Mouse (Mus musculus): Measurements from ENCODE around the gene Gm45808. TPM values are rescaled to one million over a fixed set of nuclear protein-coding genes. Genes with fewer than 3 reads are reported as not detected.
"Not testable (repeated sequence)": the region's sequence is repeated elsewhere in the genome, so short reads cannot be mapped to it uniquely, and the experiment has no call there.

The Gm45808 gene
- polyA plus RNA-seq, 1 experiment from 2014 or later = not detected

- no peaks in the 10 kb centered on the region for H3K27me3 ChIP-seq (ENCODE audit: control insufficient read depth, insufficient read depth, low read length)
- TF ChIP-seq EP300 (optimal IDR thresholded peaks at IDR 0.05) (no peak), CTCF (IDR thresholded peaks at IDR 0.05; ENCODE audit: low read depth) (no peak)
- no peaks in the 10 kb centered on the region for H3K4me1 ChIP-seq (replicated peaks; ENCODE audit: control insufficient read depth, insufficient read depth)
- H3K27ac ChIP-seq (replicated peaks) = no peak overlapping the region
- H3K4me2 ChIP-seq (replicated peaks; ENCODE audit: low read depth) = no peak overlapping the region
- no peak overlapping the region for H3K9ac ChIP-seq (ENCODE audit: low read length)
- WGBS = 75% methylated on average over 7 of the region's 7 CpGs
- H3K9me3 ChIP-seq (ENCODE audit: control insufficient read depth, low read length) = no peaks in the 10 kb centered on the region
- DNase-seq (ENCODE audit: low spot score) = no peak
- no peak overlapping the region for H3K4me3 ChIP-seq (ENCODE audit: low read depth, low read length)
- ATAC-seq (ENCODE audit: low FRiP score, low TSS enrichment) = no peak
- H3K36me3 ChIP-seq (ENCODE audit: control insufficient read depth, insufficient read depth, low read length) = peaks cover 8% of the 10 kb centered on the region
These were observed 3.0 kb upstream of the Gm45808 start for GRCm38 (mm10) chr7:45489578-45489977.

- DNase-seq (ENCODE audit: low spot score) (peak; percentile 54), ATAC-seq (ENCODE audit: low FRiP score, low TSS enrichment) (peak; percentile 51)
- H3K9ac ChIP-seq (ENCODE audit: low read length) = peak within 1 kb of the TSS; percentile 59
- H3K27ac ChIP-seq (replicated peaks) = peak within 1 kb of the TSS; percentile 61
- H3K27me3 ChIP-seq (ENCODE audit: control insufficient read depth, insufficient read depth, low read length) = no peaks in the 10 kb centered on the region
- H3K4me1 ChIP-seq (replicated peaks; ENCODE audit: control insufficient read depth, insufficient read depth) = no peaks in the 10 kb centered on the region
- peak within 1 kb of the TSS; percentile 43 for H3K4me3 ChIP-seq (ENCODE audit: low read depth, low read length)
- peak within 1 kb of the TSS; percentile 61 for H3K4me2 ChIP-seq (replicated peaks; ENCODE audit: low read depth)
- no peaks in the 10 kb centered on the region for H3K9me3 ChIP-seq (ENCODE audit: control insufficient read depth, low read length)
- H3K36me3 ChIP-seq (ENCODE audit: control insufficient read depth, insufficient read depth, low read length) = 0 out of 2 replicates have a peak, but pooled peaks cover under 1% of the 10 kb centered on the region
- TF ChIP-seq CTCF (IDR thresholded peaks at IDR 0.05; ENCODE audit: low read depth) (no peak), EP300 (optimal IDR thresholded peaks at IDR 0.05) (no peak)
- 12% methylated on average over 38 of the region's 38 CpGs for WGBS
These were observed 1.9 kb upstream of the Gm45808 start, which contains the start of gene Dhdh for GRCm38 (mm10) chr7:45488293-45489204. Gene Dhdh, minus strand, starts transcription at chr7:45488805.

- H3K4me2 ChIP-seq (replicated peaks; ENCODE audit: low read depth) = peak overlapping the region; percentile 61; the same call in 1 of the 2 replicates
- H3K4me1 ChIP-seq (replicated peaks; ENCODE audit: control insufficient read depth, insufficient read depth) = no peaks in the 10 kb centered on the region
- H3K27ac ChIP-seq (replicated peaks) = peak overlapping the region; percentile 61
- H3K27me3 ChIP-seq (ENCODE audit: control insufficient read depth, insufficient read depth, low read length) = no peaks in the 10 kb centered on the region
- 59% methylated on average over 11 of the region's 11 CpGs for WGBS
- H3K36me3 ChIP-seq (ENCODE audit: control insufficient read depth, insufficient read depth, low read length) = no peaks in the 10 kb centered on the region
- no peak for TF ChIP-seq EP300 (optimal IDR thresholded peaks at IDR 0.05)
- TF ChIP-seq CTCF (IDR thresholded peaks at IDR 0.05; ENCODE audit: low read depth) = no peak
- DNase-seq (ENCODE audit: low spot score) = no peak
- H3K9me3 ChIP-seq (ENCODE audit: control insufficient read depth, low read length) = no peaks in the 10 kb centered on the region
- ATAC-seq (ENCODE audit: low FRiP score, low TSS enrichment) = no peak
- H3K9ac ChIP-seq (ENCODE audit: low read length) = no peak overlapping the region
- peak overlapping the region; percentile 43; the same call in 1 of the 2 replicates for H3K4me3 ChIP-seq (ENCODE audit: low read depth, low read length)
These were observed 1.3 kb upstream of the Gm45808 start for GRCm38 (mm10) chr7:45487861-45488292.

- Histone ChIP-seq H3K27me3 (ENCODE audit: control insufficient read depth, insufficient read depth, low read length) (no peaks in the 10 kb centered on the region), H3K9ac (ENCODE audit: low read length) (no peak overlapping the region), H3K36me3 (ENCODE audit: control insufficient read depth, insufficient read depth, low read length) (no peaks in the 10 kb centered on the region), H3K27ac (replicated peaks) (no peak overlapping the region), H3K4me1 (replicated peaks; ENCODE audit: control insufficient read depth, insufficient read depth) (no peaks in the 10 kb centered on the region), H3K4me3 (ENCODE audit: low read depth, low read length) (no peak overlapping the region), H3K9me3 (ENCODE audit: control insufficient read depth, low read length) (no peaks in the 10 kb centered on the region), H3K4me2 (replicated peaks; ENCODE audit: low read depth) (no peak overlapping the region)
- WGBS = 52% methylated on average over 7 of the region's 7 CpGs
- no peak for TF ChIP-seq CTCF (IDR thresholded peaks at IDR 0.05; ENCODE audit: low read depth)
- no peak for TF ChIP-seq EP300 (optimal IDR thresholded peaks at IDR 0.05)
- DNase-seq (ENCODE audit: low spot score) (no peak), ATAC-seq (ENCODE audit: low FRiP score, low TSS enrichment) (no peak)
These were observed 453 bp downstream of the Gm45808 start for GRCm38 (mm10) chr7:45486158-45486557.

- not testable (repeated sequence) for DNase-seq (ENCODE audit: low spot score); H3K4me1 ChIP-seq (replicated peaks; ENCODE audit: control insufficient read depth, insufficient read depth); ATAC-seq (ENCODE audit: low FRiP score, low TSS enrichment); H3K4me2 ChIP-seq (replicated peaks; ENCODE audit: low read depth); H3K4me3 ChIP-seq (ENCODE audit: low read depth, low read length); H3K9me3 ChIP-seq (ENCODE audit: control insufficient read depth, low read length); H3K9ac ChIP-seq (ENCODE audit: low read length); H3K36me3 ChIP-seq (ENCODE audit: control insufficient read depth, insufficient read depth, low read length); H3K27me3 ChIP-seq (ENCODE audit: control insufficient read depth, insufficient read depth, low read length); H3K27ac ChIP-seq (replicated peaks)
- 89% methylated on average over 5 of the region's 5 CpGs for WGBS
These were observed 1.6 kb downstream of the Gm45808 start for GRCm38 (mm10) chr7:45484985-45485384.

- Histone ChIP-seq H3K4me2 (replicated peaks; ENCODE audit: low read depth) (no peak overlapping the region), H3K4me1 (replicated peaks; ENCODE audit: control insufficient read depth, insufficient read depth) (no peaks in the 10 kb centered on the region), H3K9me3 (ENCODE audit: control insufficient read depth, low read length) (no peaks in the 10 kb centered on the region), H3K4me3 (ENCODE audit: low read depth, low read length) (no peak overlapping the region), H3K9ac (ENCODE audit: low read length) (no peak overlapping the region), H3K27me3 (ENCODE audit: control insufficient read depth, insufficient read depth, low read length) (no peaks in the 10 kb centered on the region), H3K36me3 (ENCODE audit: control insufficient read depth, insufficient read depth, low read length) (no peaks in the 10 kb centered on the region), H3K27ac (replicated peaks) (no peak overlapping the region)
- TF ChIP-seq EP300 (optimal IDR thresholded peaks at IDR 0.05) = no peak
- TF ChIP-seq CTCF (IDR thresholded peaks at IDR 0.05; ENCODE audit: low read depth) = no peak
- DNase-seq (ENCODE audit: low spot score) (no peak), ATAC-seq (ENCODE audit: low FRiP score, low TSS enrichment) (no peak)
- WGBS = 63% methylated on average over 1 of the region's 1 CpGs
These were observed 4.4 kb downstream of the Gm45808 start for GRCm38 (mm10) chr7:45482166-45482565.

Data from stomach, postnatal 0 days (tissue).